8 mouse cellular contexts compared by ENCODE assay signal in genomic region chr3:135440221-135440620, GRCm38 (mm10). TPM values are rescaled to one million over a fixed set of nuclear protein-coding genes. Genes with fewer than 3 reads are reported as not detected.
DNase-seq lines count a peak whose midpoint lies in the region; ATAC-seq lines count a peak whose summit lies in the region.

No protein-coding gene starts in this region.

- peak overlapping the region; percentile 100; the same call in 1 of the 2 replicates for H3K27ac ChIP-seq in forebrain, embryonic 10.5 days
- peak overlapping the region; percentile 100; the same call in 1 of the 2 replicates for H3K27ac ChIP-seq in hindbrain, embryonic 15.5 days (replicated peaks)
- no peak overlapping the region for H3K27ac ChIP-seq in limb, embryonic 13.5 days
- no peak overlapping the region for H3K27ac ChIP-seq in midbrain, embryonic 12.5 days (replicated peaks)
- H3K27ac ChIP-seq in stomach, embryonic 16.5 days (ENCODE audit: low read length) = peak overlapping the region; percentile 100

- no peak for ATAC-seq in hindbrain, embryonic 15.5 days (ENCODE audit: low FRiP score, low read depth)
- no peak for ATAC-seq in limb, embryonic 13.5 days (ENCODE audit: low FRiP score, low read depth)
- no peak for ATAC-seq in midbrain, embryonic 12.5 days (ENCODE audit: low FRiP score, low read depth)
- ATAC-seq in stomach, embryonic 16.5 days (ENCODE audit: insufficient read depth, low FRiP score) = no peak

- H3K9ac ChIP-seq in hindbrain, embryonic 15.5 days = peak overlapping the region; percentile 91
- H3K9ac ChIP-seq in limb, embryonic 13.5 days = peak overlapping the region; percentile 89
- peak overlapping the region; percentile 93 for H3K9ac ChIP-seq in midbrain, embryonic 12.5 days (replicated peaks)
- peak overlapping the region; percentile 99 for H3K9ac ChIP-seq in stomach, embryonic 16.5 days (ENCODE audit: low read length)

- H3K36me3 ChIP-seq in forebrain, embryonic 10.5 days (replicated peaks) = peaks cover 56% of the 10 kb centered on the region
- no peaks in the 10 kb centered on the region for H3K36me3 ChIP-seq in hindbrain, embryonic 15.5 days
- H3K36me3 ChIP-seq in limb, embryonic 13.5 days = peaks cover 7% of the 10 kb centered on the region; the same call in 1 of the 2 replicates
- peaks cover 6% of the 10 kb centered on the region; the same call in 1 of the 2 replicates for H3K36me3 ChIP-seq in midbrain, embryonic 12.5 days
- peaks cover 3% of the 10 kb centered on the region; the same call in 1 of the 2 replicates for H3K36me3 ChIP-seq in stomach, embryonic 16.5 days (ENCODE audit: control insufficient read depth, insufficient read depth, low read length)

- intact Hi-C loops in left cerebral cortex, postnatal 10 days (cut with DNase I) = no loop called here
- intact Hi-C loops in left cerebral cortex, postnatal 4 days (cut with DNase I) = no loop called here

- no peaks in the 10 kb centered on the region for H3K27me3 ChIP-seq in forebrain, embryonic 10.5 days (ENCODE audit: poor library complexity, severe bottlenecking)
- H3K27me3 ChIP-seq in hindbrain, embryonic 15.5 days = no peaks in the 10 kb centered on the region
- no peaks in the 10 kb centered on the region for H3K27me3 ChIP-seq in limb, embryonic 13.5 days
- H3K27me3 ChIP-seq in midbrain, embryonic 12.5 days = no peaks in the 10 kb centered on the region
- no peaks in the 10 kb centered on the region for H3K27me3 ChIP-seq in stomach, embryonic 16.5 days (ENCODE audit: control insufficient read depth, insufficient read depth, low read length)

- DNase-seq in left cerebral cortex, postnatal 10 days (ENCODE audit: extremely low spot score in 1 of 2, low spot score in 2 of 2) = peak; percentile 17 to 42
- DNase-seq in left cerebral cortex, postnatal 4 days = no peak
- DNase-seq in adrenal gland, postnatal 14 days = peak; percentile 66
- DNase-seq in forebrain, embryonic 10.5 days (ENCODE audit: extremely low spot score, low spot score) = no peak

- peak overlapping the region; percentile 95 for H3K4me2 ChIP-seq in hindbrain, embryonic 15.5 days
- peak overlapping the region; percentile 96 for H3K4me2 ChIP-seq in limb, embryonic 13.5 days (replicated peaks)
- peak overlapping the region; percentile 98 for H3K4me2 ChIP-seq in midbrain, embryonic 12.5 days (replicated peaks)
- H3K4me2 ChIP-seq in stomach, embryonic 16.5 days (ENCODE audit: low read depth, low read length) = peak overlapping the region; percentile 90

- no peaks in the 10 kb centered on the region for H3K9me3 ChIP-seq in forebrain, embryonic 10.5 days
- H3K9me3 ChIP-seq in hindbrain, embryonic 15.5 days = no peaks in the 10 kb centered on the region
- no peaks in the 10 kb centered on the region for H3K9me3 ChIP-seq in limb, embryonic 13.5 days
- no peaks in the 10 kb centered on the region for H3K9me3 ChIP-seq in midbrain, embryonic 12.5 days
- no peaks in the 10 kb centered on the region for H3K9me3 ChIP-seq in stomach, embryonic 16.5 days (replicated peaks; ENCODE audit: control insufficient read depth, low read length)

- peaks cover 41% of the 10 kb centered on the region for H3K4me1 ChIP-seq in forebrain, embryonic 10.5 days
- peaks cover 46% of the 10 kb centered on the region for H3K4me1 ChIP-seq in hindbrain, embryonic 15.5 days (replicated peaks)
- H3K4me1 ChIP-seq in limb, embryonic 13.5 days = peaks cover 29% of the 10 kb centered on the region
- H3K4me1 ChIP-seq in midbrain, embryonic 12.5 days = peaks cover 26% of the 10 kb centered on the region
- H3K4me1 ChIP-seq in stomach, embryonic 16.5 days (ENCODE audit: control insufficient read depth, insufficient read depth, low read length) = peaks cover 10% of the 10 kb centered on the region; the same call in 1 of the 2 replicates

- H3K4me3 ChIP-seq in forebrain, embryonic 10.5 days = peak overlapping the region; percentile 85
- H3K4me3 ChIP-seq in hindbrain, embryonic 15.5 days = peak overlapping the region; percentile 84
- H3K4me3 ChIP-seq in limb, embryonic 13.5 days = peak overlapping the region; percentile 71
- H3K4me3 ChIP-seq in midbrain, embryonic 12.5 days = peak overlapping the region; percentile 97
- peak overlapping the region; percentile 92 for H3K4me3 ChIP-seq in stomach, embryonic 16.5 days (replicated peaks; ENCODE audit: low read length)

- 33% methylated on average over 7 of the region's 7 CpGs for WGBS in forebrain, embryonic 10.5 days
- WGBS in hindbrain, embryonic 15.5 days = 24% methylated on average over 7 of the region's 7 CpGs
- 21% methylated on average over 7 of the region's 7 CpGs for WGBS in limb, embryonic 13.5 days
- WGBS in midbrain, embryonic 12.5 days = 29% methylated on average over 7 of the region's 7 CpGs
- WGBS in stomach, embryonic 16.5 days = 6% methylated on average over 7 of the region's 7 CpGs

RNA-seq across cellular contexts. Expression of gene Ube2d3, which starts 2.3 kb away (rescaled TPM):
- total RNA-seq in left cerebral cortex, postnatal 10 days (2021) = 100 to 1,000 TPM; 258 to 268 TPM
- 100 to 1,000 TPM; 250 to 270 TPM for total RNA-seq in left cerebral cortex, postnatal 4 days (2021)
- 378 and 407 TPM in 2 replicates for total RNA-seq in adrenal gland, postnatal 14 days (2021)
- polyA plus RNA-seq in forebrain, embryonic 10.5 days (2016; fragmentation: Nextera tagmentation; extraction: Ambion mirVana) = 565 and 588 TPM in 2 replicates
- polyA plus RNA-seq in hindbrain, embryonic 15.5 days (2015; fragmentation: Nextera tagmentation; extraction: Ambion mirVana) = 344 and 347 TPM in 2 replicates
- 506 and 507 TPM in 2 replicates for polyA plus RNA-seq in limb, embryonic 13.5 days (2015; fragmentation: Nextera tagmentation; extraction: Ambion mirVana)
- 497 and 504 TPM in 2 replicates for polyA plus RNA-seq in midbrain, embryonic 12.5 days (2016; fragmentation: Nextera tagmentation; extraction: Ambion mirVana)
- 456 and 465 TPM in 2 replicates for polyA plus RNA-seq in stomach, embryonic 16.5 days (2015; fragmentation: Nextera tagmentation; extraction: Ambion mirVana)

RNA-seq across cellular contexts. Expression of gene Cisd2, which starts 16.5 kb away (rescaled TPM):
- 10 to 100 TPM; 35.5 to 39.5 TPM for total RNA-seq in left cerebral cortex, postnatal 10 days (2021)
- total RNA-seq in left cerebral cortex, postnatal 4 days (2021) = 10 to 100 TPM; 31.8 to 33.4 TPM
- 30.2 and 31.1 TPM in 2 replicates for total RNA-seq in adrenal gland, postnatal 14 days (2021)
- 87.8 and 89.8 TPM in 2 replicates for polyA plus RNA-seq in forebrain, embryonic 10.5 days (2016; fragmentation: Nextera tagmentation; extraction: Ambion mirVana)
- 64.6 and 66.8 TPM in 2 replicates for polyA plus RNA-seq in hindbrain, embryonic 15.5 days (2015; fragmentation: Nextera tagmentation; extraction: Ambion mirVana)
- polyA plus RNA-seq in limb, embryonic 13.5 days (2015; fragmentation: Nextera tagmentation; extraction: Ambion mirVana) = 66.8 and 67.7 TPM in 2 replicates
- polyA plus RNA-seq in midbrain, embryonic 12.5 days (2016; fragmentation: Nextera tagmentation; extraction: Ambion mirVana) = 93.1 and 93.3 TPM in 2 replicates
- polyA plus RNA-seq in stomach, embryonic 16.5 days (2015; fragmentation: Nextera tagmentation; extraction: Ambion mirVana) = 52.9 and 59.7 TPM in 2 replicates

RNA-seq across cellular contexts. Expression of gene Manba, which starts 45.2 kb away (rescaled TPM):
- 1 to 10 TPM; 6.8 to 7.4 TPM for total RNA-seq in left cerebral cortex, postnatal 10 days (2021)
- 1 to 10 TPM; 4.9 to 5.6 TPM for total RNA-seq in left cerebral cortex, postnatal 4 days (2021)
- total RNA-seq in adrenal gland, postnatal 14 days (2021) = 11.9 and 16.2 TPM in 2 replicates
- polyA plus RNA-seq in forebrain, embryonic 10.5 days (2016; fragmentation: Nextera tagmentation; extraction: Ambion mirVana) = 3.9 and 4.4 TPM in 2 replicates
- polyA plus RNA-seq in hindbrain, embryonic 15.5 days (2015; fragmentation: Nextera tagmentation; extraction: Ambion mirVana) = 6.3 and 6.7 TPM in 2 replicates
- polyA plus RNA-seq in limb, embryonic 13.5 days (2015; fragmentation: Nextera tagmentation; extraction: Ambion mirVana) = 5.5 and 5.7 TPM in 2 replicates
- polyA plus RNA-seq in midbrain, embryonic 12.5 days (2016; fragmentation: Nextera tagmentation; extraction: Ambion mirVana) = 4.2 and 6.1 TPM in 2 replicates
- 16.8 and 18.3 TPM in 2 replicates for polyA plus RNA-seq in stomach, embryonic 16.5 days (2015; fragmentation: Nextera tagmentation; extraction: Ambion mirVana)

Comparison
In these comparisons a context has a peak if more than half of its experiments do, and no peak if none do; other contexts are left out.
1. DNase-seq: peak in left cerebral cortex, postnatal 10 days (2 of 2) and adrenal gland, postnatal 14 days (single experiment); none in left cerebral cortex, postnatal 4 days (single experiment) and forebrain, embryonic 10.5 days (single experiment).
2. H3K27ac ChIP-seq: peak in forebrain, embryonic 10.5 days (single experiment), hindbrain, embryonic 15.5 days (single experiment) and stomach, embryonic 16.5 days (single experiment); none in limb, embryonic 13.5 days (single experiment) and midbrain, embryonic 12.5 days (single experiment).
3. Peak in every context shown above with its lines, with median percentiles within 50 percentile points of each other: H3K4me3 ChIP-seq, H3K4me2 ChIP-seq and H3K9ac ChIP-seq.